Comparison of ENCODE assay signal across 8 mouse cellular contexts in genomic region chr3:121469185-121469975, GRCm38 (mm10). TPM values are rescaled to one million over a fixed set of nuclear protein-coding genes. Genes with fewer than 3 reads are reported as not detected.
DNase-seq lines count a peak whose midpoint lies in the region; ATAC-seq and TF ChIP-seq lines count a peak whose summit lies in the region.

No protein-coding gene starts in this region.

- H3K27me3 ChIP-seq in lung, embryonic 14.5 days (ENCODE audit: insufficient read depth, low read length): no peaks in the 10 kb centered on the region
- no peaks in the 10 kb centered on the region for H3K27me3 ChIP-seq in heart, embryonic 16.5 days (ENCODE audit: control insufficient read depth, insufficient read depth, low read length)
- no peaks in the 10 kb centered on the region for H3K27me3 ChIP-seq in limb, embryonic 15.5 days

- WGBS in lung, embryonic 14.5 days: 1% methylated on average over 13 of the region's 13 CpGs
- 8% methylated on average over 13 of the region's 13 CpGs for WGBS in lung, adult 2 months
- 7% methylated on average over 13 of the region's 13 CpGs for WGBS in heart, embryonic 16.5 days
- 2% methylated on average over 13 of the region's 13 CpGs for WGBS in limb, embryonic 15.5 days

- peak; percentile 82 for DNase-seq in lung, embryonic 14.5 days
- DNase-seq in lung, adult 2 months: no peak
- DNase-seq in embryo, embryonic 11.5 days (ENCODE audit: low read depth, low spot score): peak; percentile 42
- peak; percentile 65 for DNase-seq in neural tube, embryonic 10.5 days (ENCODE audit: extremely low spot score, low spot score)
- no peak for DNase-seq in frontal cortex, postnatal 36 days (ENCODE audit: low spot score in 2 of 2)
- DNase-seq in right cerebral cortex, postnatal 25 days: no peak

- peaks cover 18% of the 10 kb centered on the region for H3K4me1 ChIP-seq in lung, embryonic 14.5 days (ENCODE audit: insufficient read depth)
- H3K4me1 ChIP-seq in lung, adult 2 months (ENCODE audit: control insufficient read depth, insufficient read depth, low read length): peaks cover 4% of the 10 kb centered on the region
- peaks cover 7% of the 10 kb centered on the region; the same call in 1 of the 2 replicates for H3K4me1 ChIP-seq in heart, embryonic 16.5 days (ENCODE audit: control insufficient read depth, insufficient read depth, low read length)
- H3K4me1 ChIP-seq in limb, embryonic 15.5 days: peaks cover 29% of the 10 kb centered on the region

- no peaks in the 10 kb centered on the region for H3K36me3 ChIP-seq in lung, embryonic 14.5 days (ENCODE audit: insufficient read depth)
- no peaks in the 10 kb centered on the region for H3K36me3 ChIP-seq in heart, embryonic 16.5 days (ENCODE audit: control insufficient read depth, insufficient read depth)
- no peaks in the 10 kb centered on the region for H3K36me3 ChIP-seq in limb, embryonic 15.5 days

- no peak for TF ChIP-seq CTCF in lung, embryonic 14.5 days (IDR thresholded peaks at IDR 0.05; ENCODE audit: low read depth)
- TF ChIP-seq CTCF in lung, adult 2 months (IDR thresholded peaks at IDR 0.05; ENCODE audit: insufficient read depth, low read length): no peak

- ATAC-seq in lung, embryonic 14.5 days (ENCODE audit: insufficient read depth): peak; percentile 90
- peak; percentile 33; the same call in 1 of the 2 replicates for ATAC-seq in heart, embryonic 16.5 days (replicated peaks; ENCODE audit: extremely low read depth, insufficient read depth, low FRiP score)
- peak; percentile 79 for ATAC-seq in limb, embryonic 15.5 days (ENCODE audit: insufficient number of reproducible peaks, low FRiP score, low TSS enrichment, low read depth)

- H3K9ac ChIP-seq in lung, embryonic 14.5 days: no peak overlapping the region
- peak overlapping the region; percentile 55 for H3K9ac ChIP-seq in heart, embryonic 16.5 days (ENCODE audit: low read length)
- no peak overlapping the region for H3K9ac ChIP-seq in limb, embryonic 15.5 days

- TF ChIP-seq POLR2A in lung, adult 2 months (IDR thresholded peaks at IDR 0.05; ENCODE audit: borderline replicate concordance, extremely low read depth, low read depth, low read length): no peak

- no peak overlapping the region for H3K4me3 ChIP-seq in lung, embryonic 14.5 days (ENCODE audit: low read depth, low read length)
- H3K4me3 ChIP-seq in lung, adult 2 months (replicated peaks; ENCODE audit: extremely low read depth, low read depth, low read length): no peak overlapping the region
- H3K4me3 ChIP-seq in heart, embryonic 16.5 days (ENCODE audit: low read length): 0 out of 2 replicates have a peak overlapping the region, but pooled peaks have one; percentile 8
- H3K4me3 ChIP-seq in limb, embryonic 15.5 days: no peak overlapping the region

- H3K4me2 ChIP-seq in lung, embryonic 14.5 days: peak overlapping the region; percentile 39
- peak overlapping the region; percentile 50 for H3K4me2 ChIP-seq in heart, embryonic 16.5 days (ENCODE audit: low read depth, low read length)
- H3K4me2 ChIP-seq in limb, embryonic 15.5 days: peak overlapping the region; percentile 37

- no peaks in the 10 kb centered on the region for H3K9me3 ChIP-seq in lung, embryonic 14.5 days (ENCODE audit: low read depth, low read length)
- no peaks in the 10 kb centered on the region for H3K9me3 ChIP-seq in heart, embryonic 16.5 days (replicated peaks; ENCODE audit: control insufficient read depth, low read length)
- no peaks in the 10 kb centered on the region for H3K9me3 ChIP-seq in limb, embryonic 15.5 days

- peak overlapping the region; percentile 86 for H3K27ac ChIP-seq in lung, embryonic 14.5 days (ENCODE audit: low read depth)
- H3K27ac ChIP-seq in heart, embryonic 16.5 days (ENCODE audit: low read length): peak overlapping the region; percentile 42; the same call in 1 of the 2 replicates
- peak overlapping the region; percentile 88 for H3K27ac ChIP-seq in limb, embryonic 15.5 days

RNA-seq across cellular contexts. Expression of gene Cnn3, which starts 43.1 kb away (rescaled TPM):
- 671 and 678 TPM in 2 replicates for polyA plus RNA-seq in lung, embryonic 14.5 days (2014; fragmentation: Nextera tagmentation; extraction: Ambion mirVana)
- polyA plus RNA-seq in lung, adult 2 months (2012; rRNA removed): 165 and 170 TPM in 2 replicates
- polyA plus RNA-seq in heart, embryonic 16.5 days (2015; fragmentation: Nextera tagmentation; extraction: Ambion mirVana): 370 and 406 TPM in 2 replicates
- 720 and 793 TPM in 2 replicates for polyA plus RNA-seq in limb, embryonic 15.5 days (2015; fragmentation: Nextera tagmentation; extraction: Ambion mirVana)

Comparison
In these comparisons a context has a peak if more than half of its experiments do, and no peak if none do; other contexts are left out.
1. DNase-seq: peak in lung, embryonic 14.5 days (single experiment), embryo, embryonic 11.5 days (single experiment) and neural tube, embryonic 10.5 days (single experiment); none in lung, adult 2 months (single experiment), frontal cortex, postnatal 36 days (0 of 2) and right cerebral cortex, postnatal 25 days (single experiment).
2. ATAC-seq: peak in every context shown above with its lines; median percentile 90 in lung, embryonic 14.5 days; 79 in limb, embryonic 15.5 days; 33 in heart, embryonic 16.5 days.
3. Peak in every context shown above with its lines, with median percentiles within 50 percentile points of each other: H3K27ac ChIP-seq and H3K4me2 ChIP-seq.